Mouse (Mus musculus): Measurements from ENCODE around the gene Pgm2.
A peak's percentile ranks its signal among the peaks of the same experiment; 100 is the strongest.

Pgm2 gene

GRCm38 (mm10) chr5:64077353-64077752 lies 15.4 kb upstream of the Pgm2 start:
- no peak for DNase-seq

DNA sequence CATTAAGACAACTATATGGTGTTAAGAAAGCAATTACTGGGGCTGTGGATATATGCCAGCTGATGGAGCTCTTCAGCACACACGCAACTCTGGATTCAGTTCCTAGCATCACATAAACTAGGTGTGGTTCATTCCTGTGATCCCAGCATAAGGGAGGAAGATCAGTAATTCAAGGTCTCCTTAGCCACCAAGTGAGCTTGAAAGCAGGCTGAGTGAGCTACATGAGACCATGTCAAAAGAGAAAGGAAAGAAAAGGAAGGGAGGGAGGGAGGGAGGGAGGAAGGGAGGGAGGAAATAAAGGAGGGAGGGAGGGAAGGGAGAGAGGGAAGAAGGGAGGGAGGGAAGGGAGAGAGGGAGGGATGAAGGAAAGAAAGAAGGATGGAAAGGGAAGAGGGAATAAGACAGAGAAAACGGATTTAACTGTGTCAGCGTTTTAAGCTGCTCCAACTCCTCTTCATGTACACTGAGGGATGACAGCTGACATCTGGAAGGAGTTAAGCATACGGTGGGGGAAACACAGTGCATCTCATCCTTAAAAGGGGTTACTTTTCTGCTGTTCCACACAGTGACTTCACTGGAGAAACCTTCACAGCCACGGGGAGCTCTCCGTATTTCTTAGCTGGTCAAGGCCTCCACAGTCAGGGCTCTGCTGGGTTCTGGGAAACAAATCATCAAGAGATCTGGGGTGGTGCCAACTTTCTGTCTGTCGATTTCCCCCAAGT lies 13.8 kb upstream of the Pgm2 start:
- no peak for DNase-seq

DNA sequence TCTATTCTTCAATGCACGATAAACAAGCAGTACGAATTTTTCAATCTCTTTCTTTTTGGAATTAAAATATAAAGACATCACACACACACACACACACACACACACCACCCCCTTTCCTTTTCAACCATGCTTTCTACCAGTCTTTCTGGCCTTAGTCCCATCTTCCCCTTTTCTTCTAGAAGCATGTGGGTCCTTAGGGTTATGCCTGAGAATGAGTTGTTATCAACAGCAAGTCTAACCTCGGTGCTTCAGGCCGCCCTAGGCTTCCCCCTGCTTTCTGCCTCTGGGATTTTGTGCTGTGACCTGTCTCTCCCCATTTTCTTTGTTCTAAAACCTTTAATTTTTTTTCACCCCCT lies 13.3 kb upstream of the Pgm2 start:
- no peak for DNase-seq

GRCm38 (mm10) chr5:64083447-64084359 lies 9.0 kb upstream of the Pgm2 start:
- DNase-seq: no peak

DNA sequence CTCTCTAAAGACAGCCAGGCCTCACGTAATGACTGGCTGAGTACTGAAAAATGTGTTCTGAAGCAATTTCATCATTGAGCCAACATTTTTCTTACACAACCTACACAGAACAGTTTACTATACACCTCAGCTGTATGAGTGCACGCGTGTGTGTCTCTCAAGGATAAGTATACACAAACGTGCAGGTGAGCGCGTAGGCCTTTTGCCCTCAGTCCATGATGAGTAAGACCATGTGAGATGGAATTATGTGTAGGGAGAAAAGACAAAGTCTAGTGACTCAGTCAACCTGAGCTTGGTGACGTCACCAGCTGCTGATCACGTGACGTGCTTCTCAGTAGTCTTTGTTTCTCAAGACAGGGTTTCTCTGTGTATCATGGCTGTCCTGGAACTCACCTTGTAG lies 7.3 kb upstream of the Pgm2 start:
- no peak for DNase-seq

DNA sequence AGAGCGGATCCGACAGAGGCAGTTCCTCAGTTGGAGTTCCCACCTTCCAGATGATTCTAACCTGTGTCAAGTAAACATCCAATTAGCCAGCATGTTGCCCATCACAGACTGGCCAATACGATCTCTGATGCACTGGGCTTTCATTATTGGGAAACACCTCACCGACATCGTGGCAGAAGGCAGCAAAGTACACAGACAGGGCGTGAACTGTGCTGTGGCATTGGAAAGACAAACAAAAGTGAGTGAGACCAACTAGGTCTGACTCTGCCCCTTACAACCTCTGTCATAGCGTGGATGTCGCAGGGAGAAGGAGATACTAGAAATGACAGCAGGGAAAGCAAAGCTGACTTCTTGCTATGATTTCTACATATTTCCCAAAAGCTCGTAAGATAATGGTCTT lies 4.0 kb upstream of the Pgm2 start:
- no peak for DNase-seq

DNA sequence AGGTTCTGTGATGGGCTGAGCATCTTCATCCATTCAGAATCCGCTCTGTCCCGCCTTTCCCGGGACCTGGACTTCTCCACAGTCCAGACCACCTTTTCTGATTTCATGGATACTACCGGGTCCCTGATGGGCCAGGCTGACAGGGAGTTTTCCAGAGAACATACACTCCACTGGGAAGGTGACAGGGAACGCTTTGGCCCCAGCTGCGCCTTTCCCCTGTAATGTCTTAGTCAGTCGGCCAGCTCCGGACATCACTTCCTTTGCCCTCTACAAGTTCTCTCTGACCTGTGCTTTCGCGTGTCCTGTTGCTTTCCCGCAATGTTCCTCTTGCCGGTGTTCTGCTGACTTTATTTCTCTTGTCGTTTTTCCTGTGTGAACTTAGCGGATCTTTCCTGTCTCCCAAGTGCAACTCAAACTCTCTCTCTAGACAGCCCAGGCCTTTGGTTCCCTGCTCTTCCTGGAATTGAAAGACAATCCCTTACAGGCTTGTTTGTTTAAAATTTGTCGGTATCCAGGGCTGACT lies 660 bp downstream of the Pgm2 start:
- DNase-seq: no peak

DNA sequence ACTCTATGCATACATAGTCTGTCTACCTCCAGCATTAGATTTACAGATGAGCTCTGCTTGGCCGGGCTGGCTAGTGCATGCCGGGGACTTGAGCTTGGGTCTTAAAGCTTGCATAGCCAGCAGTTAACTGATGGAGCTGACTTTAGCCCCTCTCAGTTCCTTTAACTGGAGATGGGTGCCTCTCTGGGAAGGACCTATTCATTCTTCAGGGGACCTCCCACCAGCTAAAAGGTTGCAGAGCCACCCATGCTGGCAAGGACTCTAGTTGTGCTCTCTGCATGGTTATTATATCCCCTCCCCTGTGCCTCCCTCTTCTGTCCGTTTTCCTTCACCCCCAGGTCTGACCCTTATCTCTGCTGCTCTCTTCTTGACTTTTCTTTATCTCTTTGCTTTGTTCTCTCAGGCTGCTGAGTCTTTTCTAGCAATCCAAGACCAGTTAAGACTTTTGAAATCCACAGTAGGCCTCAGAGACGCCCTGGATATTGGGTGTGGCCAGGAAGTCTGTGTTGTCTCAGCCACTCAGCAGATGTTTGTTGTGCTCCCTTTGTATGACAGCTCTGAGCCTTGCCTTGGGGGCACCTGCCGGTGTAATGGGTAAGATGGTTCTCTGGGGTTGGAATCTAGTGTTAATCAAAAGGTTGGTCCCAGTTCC lies 2.7 kb downstream of the Pgm2 start:
- DNase-seq: no peak

GRCm38 (mm10) chr5:64101993-64102716 lies 9.4 kb downstream of the Pgm2 start:
- DNase-seq: no peak

DNA sequence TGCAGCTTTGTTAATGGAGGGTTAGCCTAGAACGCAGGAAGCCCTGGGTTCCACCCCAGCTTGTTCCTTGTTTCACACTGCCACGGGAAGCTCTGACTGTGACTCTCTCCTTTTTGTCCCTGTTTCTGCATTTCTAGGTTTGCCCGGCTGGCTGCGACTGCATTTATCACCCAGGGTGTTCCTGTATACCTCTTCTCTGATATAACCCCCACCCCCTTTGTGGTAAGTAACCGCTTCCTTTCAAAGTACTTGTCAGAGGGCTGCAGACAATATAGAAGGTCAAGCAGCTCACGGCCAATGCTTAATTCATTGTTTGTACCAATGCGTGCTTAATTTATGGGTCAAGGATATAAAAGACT lies 9.9 kb downstream of the Pgm2 start:
- DNase-seq: no peak

DNA sequence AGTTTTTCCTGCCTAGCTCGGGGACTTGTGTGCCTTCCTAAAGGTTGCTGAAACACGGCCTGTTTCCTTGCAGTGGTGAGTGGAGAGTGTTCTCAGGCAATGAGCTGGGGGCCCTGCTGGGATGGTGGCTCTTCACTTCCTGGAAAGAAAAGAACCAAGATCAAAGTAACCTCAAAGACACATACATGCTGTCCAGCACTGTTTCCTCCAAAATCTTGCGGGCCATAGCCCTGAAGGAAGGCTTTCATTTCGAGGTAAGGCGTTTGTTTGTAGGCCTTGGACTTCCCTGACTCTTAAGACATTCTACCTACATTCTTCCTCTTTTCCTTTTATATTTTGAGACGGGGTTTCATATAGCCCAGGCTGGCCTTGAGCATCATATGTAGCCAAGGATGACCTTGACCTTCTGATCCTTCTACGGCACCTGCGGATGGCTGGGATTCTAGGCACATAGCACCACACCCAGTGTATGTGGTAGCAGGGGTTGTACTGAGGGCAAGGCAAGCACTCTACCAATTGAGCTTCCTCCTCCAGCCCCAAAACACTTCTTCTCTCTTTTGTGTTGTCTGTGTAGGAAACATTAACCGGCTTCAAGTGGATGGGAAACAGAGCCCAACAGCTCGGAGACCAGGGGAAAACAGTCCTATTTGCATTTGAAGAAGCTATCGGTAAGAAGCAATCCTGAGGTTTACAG lies 15.0 kb downstream of the Pgm2 start:
- no peak for DNase-seq

GRCm38 (mm10) chr5:64109217-64109616 lies 16.5 kb downstream of the Pgm2 start:
- DNase-seq: no peak

DNA sequence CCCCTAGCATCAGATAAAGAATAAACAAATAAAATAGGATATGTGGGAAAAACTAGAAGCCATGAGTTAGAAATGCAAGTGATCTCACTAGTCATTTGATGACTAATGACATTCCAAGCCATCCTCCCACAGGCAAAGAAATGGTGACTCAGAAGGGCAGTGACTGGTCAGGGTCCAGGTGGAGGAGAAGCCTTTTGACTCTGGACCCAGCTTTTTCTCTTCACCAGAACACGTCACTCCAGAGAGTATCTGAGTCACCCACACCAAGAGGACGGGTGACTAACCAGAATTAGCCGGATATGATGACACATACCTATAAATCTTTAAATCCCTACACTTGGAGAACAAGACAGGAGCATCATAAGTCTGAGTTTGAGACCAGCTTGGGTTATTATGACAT lies 19.6 kb downstream of the Pgm2 start:
- no peak for DNase-seq

GRCm38 (mm10) chr5:64114210-64114609 lies 21.5 kb downstream of the Pgm2 start:
- no peak for DNase-seq

DNA sequence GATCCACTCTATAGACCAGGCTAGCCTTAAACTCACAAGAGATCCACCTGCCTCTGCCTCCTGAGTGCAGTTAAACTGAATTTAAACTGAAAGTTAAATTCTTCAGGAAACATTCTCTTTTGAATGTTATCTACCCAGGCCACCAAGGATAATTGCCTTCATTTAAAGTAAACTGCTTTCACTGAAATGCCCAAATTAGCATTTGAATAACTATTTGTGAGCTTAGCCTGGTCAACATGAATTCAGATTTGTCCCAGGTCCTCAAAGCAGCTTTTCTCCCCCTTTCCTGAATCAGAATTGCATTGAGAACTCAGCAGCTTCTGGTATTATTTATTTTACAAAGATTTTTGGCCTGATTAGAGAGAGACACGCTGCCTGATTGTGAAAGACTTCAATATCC lies 24.4 kb downstream of the Pgm2 start:
- DNase-seq: no peak

DNA sequence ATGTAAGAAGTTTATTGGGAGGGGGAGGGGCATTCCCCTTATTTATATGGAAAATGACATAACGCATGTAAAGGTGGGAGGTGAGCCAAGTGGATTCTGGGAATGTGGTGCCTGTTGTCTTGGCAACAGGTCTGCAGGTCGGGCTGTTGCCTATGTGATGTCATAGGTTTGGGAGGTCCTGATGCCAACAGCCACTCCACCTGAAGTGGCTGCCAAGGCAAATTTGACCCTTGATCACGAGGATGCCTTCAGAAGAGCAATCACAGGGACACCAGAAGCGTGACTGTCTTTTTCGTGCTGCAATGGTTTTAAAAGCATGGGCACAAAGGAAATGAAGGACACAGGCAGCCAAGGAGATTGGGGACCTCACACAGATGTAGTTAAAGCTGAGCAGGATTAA lies 33.0 kb downstream of the Pgm2 start:
- DNase-seq: no peak

DNA sequence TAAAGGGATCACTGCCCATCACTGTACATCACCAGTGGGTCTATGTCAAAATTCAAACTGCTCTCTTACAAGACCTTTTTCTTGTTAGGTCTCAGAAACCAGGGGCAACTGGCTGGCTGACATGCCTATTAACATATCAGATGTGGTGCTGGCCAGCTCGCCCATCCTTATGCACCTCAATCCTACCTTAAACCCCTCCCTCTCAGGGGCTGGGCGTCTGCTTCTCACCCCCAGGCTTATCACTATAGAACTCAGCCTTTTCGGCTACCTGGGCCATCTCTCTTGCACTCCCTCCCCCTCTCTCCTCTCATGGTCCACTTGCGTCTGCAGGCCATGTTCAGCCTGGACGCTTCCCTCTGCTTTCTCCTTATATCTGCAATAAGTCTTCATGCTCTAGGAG lies 38.8 kb downstream of the Pgm2 start:
- no peak for DNase-seq

GRCm38 (mm10) chr5:64133901-64134300 lies 41.2 kb downstream of the Pgm2 start:
- DNase-seq: no peak

DNA sequence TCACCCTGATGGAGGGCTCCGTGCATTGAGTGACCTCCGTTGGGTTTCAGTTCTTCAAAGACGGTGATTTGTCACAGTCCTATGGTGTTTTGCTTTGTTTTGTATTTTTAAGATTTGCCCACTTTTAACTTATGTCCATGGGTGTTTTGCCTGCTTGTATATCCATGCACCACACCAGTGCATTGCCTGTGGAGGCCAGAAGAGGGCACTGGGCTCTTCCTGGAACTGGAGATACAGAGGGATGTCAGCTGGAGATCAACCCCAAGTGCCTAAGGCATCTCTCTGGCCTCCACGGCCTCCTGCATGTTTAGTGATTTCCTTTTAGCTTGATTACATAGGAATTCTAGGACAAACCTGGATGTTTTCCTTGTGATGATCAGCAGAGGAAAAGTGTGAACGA lies 43.6 kb downstream of the Pgm2 start:
- DNase-seq: no peak

DNA sequence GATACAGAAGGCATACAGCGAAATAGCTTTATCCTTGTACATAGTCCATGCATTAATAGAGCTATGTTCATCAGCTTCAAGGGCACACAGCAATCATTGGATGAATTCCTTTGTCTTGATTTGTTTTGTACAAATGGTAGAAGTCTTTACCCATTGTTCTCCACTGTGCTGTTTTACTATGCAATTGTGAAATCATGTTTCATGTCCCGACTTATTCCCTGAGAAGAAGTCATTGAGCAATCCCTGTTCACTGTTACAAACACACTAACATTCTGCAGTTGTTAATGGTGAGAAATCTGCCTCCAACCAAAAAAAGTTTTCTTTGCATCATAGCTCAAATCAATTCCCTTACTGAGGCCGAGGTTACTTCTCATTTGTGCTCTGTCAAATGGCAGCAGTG lies 47.5 kb downstream of the Pgm2 start:
- DNase-seq: no peak

DNA sequence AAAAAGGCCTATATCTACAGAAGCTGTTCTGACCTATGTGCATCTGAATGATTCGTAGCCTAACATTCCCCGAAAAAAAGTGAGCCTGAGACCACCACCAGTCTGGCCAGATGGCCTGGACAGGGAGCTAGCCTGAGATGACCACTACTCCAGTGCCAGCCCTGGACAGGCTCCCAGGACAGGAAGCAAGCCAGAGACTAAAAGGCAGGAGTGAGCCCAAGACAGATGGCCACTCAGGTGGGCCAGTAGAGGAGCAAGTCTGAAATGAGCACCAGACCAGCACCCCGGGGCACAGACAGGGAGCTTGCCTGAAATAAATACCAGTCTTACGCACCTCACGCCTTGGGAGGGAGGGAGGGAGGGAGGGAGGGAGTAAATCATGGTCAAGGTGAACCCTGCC lies 51.6 kb downstream of the Pgm2 start:
- peak; percentile 89 for DNase-seq

DNA sequence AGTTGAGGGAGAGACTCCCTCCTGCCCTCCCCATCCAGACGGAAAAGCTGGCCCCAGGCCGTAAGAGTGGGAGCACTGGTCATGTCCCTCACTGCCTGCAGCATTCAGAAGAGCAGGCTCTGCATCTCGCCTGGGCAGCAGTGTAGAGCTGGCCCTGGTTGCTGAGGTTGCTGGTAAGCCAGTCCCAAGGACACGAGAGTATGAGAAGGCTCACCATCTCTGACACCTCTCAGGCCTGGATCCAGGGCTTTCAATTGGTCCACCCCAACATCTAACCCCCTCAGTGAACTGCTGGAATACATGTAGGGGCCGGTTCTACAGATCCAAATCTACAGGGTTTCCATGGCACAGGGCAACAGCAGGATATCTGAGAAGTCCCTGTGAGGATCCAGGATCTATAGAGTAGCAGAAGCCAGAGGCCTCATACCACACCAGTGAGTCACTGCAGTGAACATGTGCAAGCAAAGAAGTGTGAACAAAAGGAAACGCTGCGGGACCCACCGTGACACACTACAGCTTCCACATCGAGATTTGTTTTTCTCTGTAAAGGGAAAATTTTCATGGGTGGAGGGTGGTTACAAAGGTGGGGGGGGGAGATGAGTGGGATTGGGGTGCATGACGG lies 53.7 kb downstream of the Pgm2 start:
- no peak for DNase-seq

All from cerebellum, adult 9-11 months (tissue).